Mouse (Mus musculus) small intestine, adult 2 months (tissue): ENCODE data around the gene Mettl7a3. TPM values are rescaled to one million over a fixed set of nuclear protein-coding genes. Genes with fewer than 3 reads are reported as not detected.

Source experiments
- H3K27ac ChIP-seq: fragments of 200-500 bp; 2 replicates; pipeline ENCODE4 v1.5.1; 2012; ENCODE audit warnings: low read depth, low read length, control low read depth, inconsistent platforms; ENCODE audit not compliant: insufficient read depth
- H3K27me3 ChIP-seq: fragments of 200-500 bp; 2 replicates; pipeline ENCODE4 v1.6.1; 2012; ENCODE audit warnings: mild to moderate bottlenecking, moderate library complexity, low read length, inconsistent platforms; ENCODE audit not compliant: control insufficient read depth, insufficient read depth
- H3K36me3 ChIP-seq: fragments of 200-500 bp; 2 replicates; pipeline ENCODE4 v1.6.1; 2012; ENCODE audit warnings: mild to moderate bottlenecking, low read length, control low read depth, inconsistent platforms; ENCODE audit not compliant: control insufficient read depth, insufficient read depth
- H3K4me1 ChIP-seq: fragments of 200-500 bp; 2 replicates; pipeline ENCODE4 v1.6.1; 2012; ENCODE audit warnings: low read length, inconsistent platforms, mixed read lengths; ENCODE audit not compliant: control insufficient read depth, insufficient read depth, insufficient read length
- H3K4me3 ChIP-seq: fragments of 200-500 bp; 2 replicates; pipeline ENCODE4 v1.5.1; 2012; ENCODE audit warnings: low read depth, mild to moderate bottlenecking, control low read depth, inconsistent platforms, low read length, moderate library complexity
- CTCF ChIP-seq: fragments of 200-500 bp; IDR thresholded peaks from 2 replicates; pipeline ENCODE4 v1.5.1; 2012; ENCODE audit warnings: low read depth, mild to moderate bottlenecking, control low read depth, inconsistent platforms, low read length, moderate library complexity, mixed read lengths; ENCODE audit not compliant: insufficient replicate concordance, insufficient read length; ENCODE audit errors: extremely low read depth
- POLR2A ChIP-seq: fragments of 200-500 bp; IDR thresholded peaks from 2 replicates; pipeline ENCODE4 v1.6.1; 2012; ENCODE audit warnings: low read depth, mild to moderate bottlenecking, control low read depth, inconsistent platforms, low read length, moderate library complexity
- whole genome bisulfite sequencing: fragments of 180-500 bp; shearing (Covaris S2); methylation state at CpG from one replicate; pipeline ENCODE4 v1.1.7; 2018; 5-methylcytosine and 5-hydroxymethylcytosine counted together
- polyA plus RNA-seq: library from polyadenylated mRNA; depleted of rRNA; stranded (reverse); fragments of >200 nt; gene quantifications from 2 replicates; pipeline ENCODE4 v1.2.3, GENCODE M21; 2012; rRNA removed

The Mettl7a3 gene
- polyA plus RNA-seq: not detected in 2 replicates

DNA sequence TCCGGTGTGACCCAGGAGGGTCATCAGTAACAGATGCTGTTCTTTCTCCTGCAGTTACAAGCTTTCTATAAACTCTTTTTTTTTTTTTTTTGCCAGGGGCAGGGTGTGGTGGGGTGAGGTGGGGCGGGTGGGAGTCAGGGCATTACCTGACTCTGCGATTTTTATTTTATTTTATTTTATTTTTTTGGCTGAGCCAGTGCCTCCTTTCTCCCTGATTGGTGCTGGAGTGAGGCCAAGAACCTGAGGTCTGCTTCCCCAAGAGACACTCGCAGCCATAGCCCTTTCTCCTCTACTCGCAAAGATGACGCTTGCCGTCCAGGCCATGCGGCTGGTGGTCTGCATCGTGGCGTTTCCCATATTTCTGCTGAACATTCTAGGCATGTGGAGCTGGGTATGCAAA lies at the start of gene Mettl7a3:
TSS of gene Mettl7a3 (plus strand) at position 301 of the 400 bp plus-strand sequence.
- TF ChIP-seq CTCF: no peak
- no peak for TF ChIP-seq POLR2A
- 79% methylated on average over 10 of the region's 10 CpGs for WGBS
- Histone ChIP-seq H3K4me3 (no peak within 1 kb of the TSS), H3K27ac (no peak within 1 kb of the TSS), H3K27me3 (no peaks in the 10 kb centered on the region), H3K4me1 (0 out of 2 replicates have a peak, but pooled peaks cover 1% of the 10 kb centered on the region), H3K36me3 (no peaks in the 10 kb centered on the region)

- no peaks in the 10 kb centered on the region for H3K36me3 ChIP-seq
- WGBS: 71% methylated on average over 6 of the region's 6 CpGs
- no peaks in the 10 kb centered on the region for H3K27me3 ChIP-seq
- no peaks in the 10 kb centered on the region for H3K4me1 ChIP-seq
- H3K27ac ChIP-seq: no peak overlapping the region
- TF ChIP-seq POLR2A (no peak), CTCF (no peak)
- no peak overlapping the region for H3K4me3 ChIP-seq
Measured at GRCm38 (mm10) chr15:100288980-100289379, 45.7 kb upstream of the Mettl7a3 start.

DNA sequence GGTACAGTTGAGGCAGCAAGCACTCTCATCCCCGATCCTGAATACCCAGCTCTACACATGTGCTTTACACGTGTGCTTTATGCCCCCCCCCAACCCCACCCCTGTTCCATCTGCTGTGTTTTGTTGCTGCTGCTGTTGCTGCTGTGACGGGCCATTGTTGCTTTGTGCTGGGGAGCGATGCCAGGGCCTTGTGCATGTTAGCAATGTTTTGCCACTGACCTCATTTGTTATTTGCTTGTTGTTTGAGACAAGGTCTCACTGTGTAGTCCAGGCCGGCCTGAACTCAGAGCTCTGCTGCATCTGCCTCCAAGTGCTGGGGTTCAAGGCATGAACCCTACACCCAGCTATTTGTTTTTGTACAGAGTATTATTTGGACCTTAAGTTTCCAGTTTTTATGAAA lies 43.9 kb upstream of the Mettl7a3 start:
- 83% methylated on average over 5 of the region's 5 CpGs for WGBS

GRCm38 (mm10) chr15:100292326-100292725 lies 42.4 kb upstream of the Mettl7a3 start:
- no peaks in the 10 kb centered on the region for H3K4me1 ChIP-seq
- H3K27me3 ChIP-seq: no peaks in the 10 kb centered on the region
- no peaks in the 10 kb centered on the region for H3K36me3 ChIP-seq
- 66% methylated on average over 7 of the region's 7 CpGs for WGBS
- no peak overlapping the region for H3K27ac ChIP-seq
- no peak overlapping the region for H3K4me3 ChIP-seq
- TF ChIP-seq CTCF (no peak), POLR2A (no peak)

More for the DNA sequence above, 43.9 kb upstream of the Mettl7a3 start:
- TF ChIP-seq POLR2A (no peak), CTCF (no peak)
- H3K27me3 ChIP-seq: no peaks in the 10 kb centered on the region
- H3K4me1 ChIP-seq: no peaks in the 10 kb centered on the region
- H3K4me3 ChIP-seq: no peak overlapping the region
- no peak overlapping the region for H3K27ac ChIP-seq
- H3K36me3 ChIP-seq: no peaks in the 10 kb centered on the region

- 93% methylated on average over 5 of the region's 5 CpGs for WGBS
- no peak overlapping the region for H3K27ac ChIP-seq
- TF ChIP-seq CTCF: no peak
- TF ChIP-seq POLR2A: no peak
- no peaks in the 10 kb centered on the region for H3K36me3 ChIP-seq
- H3K4me3 ChIP-seq: no peak overlapping the region
- no peaks in the 10 kb centered on the region for H3K4me1 ChIP-seq
- H3K27me3 ChIP-seq: no peaks in the 10 kb centered on the region
Measured at GRCm38 (mm10) chr15:100297856-100298255, 36.9 kb upstream of the Mettl7a3 start.

GRCm38 (mm10) chr15:100300499-100300898 lies 34.2 kb upstream of the Mettl7a3 start:
- WGBS: 68% methylated on average over 6 of the region's 6 CpGs

DNA sequence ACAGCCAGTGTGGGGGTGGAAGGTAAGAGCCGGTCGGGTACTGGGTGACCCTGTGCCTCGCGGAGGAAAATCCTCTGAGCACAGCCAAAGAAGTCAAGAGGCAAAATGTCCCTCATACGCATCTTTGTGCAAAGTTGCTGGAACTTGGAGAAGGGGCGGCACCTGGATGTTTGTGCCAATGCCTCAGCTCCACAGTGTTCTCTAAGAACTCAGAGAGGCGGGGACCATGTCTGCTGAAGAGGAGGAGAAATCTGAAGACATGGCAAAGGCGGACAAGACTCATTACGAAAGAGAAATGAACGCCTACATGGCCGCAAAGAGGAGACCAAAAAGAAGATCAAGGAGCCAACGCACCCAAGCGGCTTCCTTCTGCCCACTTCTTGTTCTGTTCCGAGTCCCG lies 33.2 kb upstream of the Mettl7a3 start:
- Histone ChIP-seq H3K4me1 (no peaks in the 10 kb centered on the region), H3K4me3 (no peak overlapping the region), H3K27ac (no peak overlapping the region), H3K36me3 (no peaks in the 10 kb centered on the region), H3K27me3 (no peaks in the 10 kb centered on the region)
- 92% methylated on average over 15 of the region's 15 CpGs for WGBS
- TF ChIP-seq POLR2A (no peak), CTCF (no peak)

More at GRCm38 (mm10) chr15:100300499-100300898, 34.2 kb upstream of the Mettl7a3 start:
- H3K4me1 ChIP-seq: no peaks in the 10 kb centered on the region
- no peak overlapping the region for H3K27ac ChIP-seq
- H3K36me3 ChIP-seq: no peaks in the 10 kb centered on the region
- no peak overlapping the region for H3K4me3 ChIP-seq
- H3K27me3 ChIP-seq: no peaks in the 10 kb centered on the region
- TF ChIP-seq POLR2A (no peak), CTCF (no peak)
